Mouse (Mus musculus) cerebellum, adult 11-12 months (tissue): Measurements from ENCODE around the gene Vmn1r3.
"Not testable (repeated sequence)": the region's sequence is repeated elsewhere in the genome, so short reads cannot be mapped to it uniquely, and the experiment has no call there.

ENCODE experiments used
- DNase-seq: peaks from one replicate; pipeline ENCODE4 v3.0.0; 2022

The Vmn1r3 gene

GRCm38 (mm10) chr4:3185258-3185657, at the start of gene Vmn1r3:
TSS of gene Vmn1r3 (minus strand) at chr4:3185358.
- not testable (repeated sequence) for DNase-seq

- no peak for DNase-seq
Observed at GRCm38 (mm10) chr4:3232053-3232452, 46.9 kb upstream of the Vmn1r3 start.

GRCm38 (mm10) chr4:3230908-3231684, 45.9 kb upstream of the Vmn1r3 start:
- DNase-seq, result no peak

GRCm38 (mm10) chr4:3229532-3229931, 44.4 kb upstream of the Vmn1r3 start:
- DNase-seq, result no peak

GRCm38 (mm10) chr4:3228476-3228875, 43.3 kb upstream of the Vmn1r3 start:
- DNase-seq, result no peak

- no peak for DNase-seq
Observed at GRCm38 (mm10) chr4:3227751-3228150, 42.6 kb upstream of the Vmn1r3 start.

GRCm38 (mm10) chr4:3226488-3226887, 41.3 kb upstream of the Vmn1r3 start:
- DNase-seq, result no peak

GRCm38 (mm10) chr4:3225416-3225815, 40.3 kb upstream of the Vmn1r3 start:
- not testable (repeated sequence) for DNase-seq

- not testable (repeated sequence) for DNase-seq
Observed at GRCm38 (mm10) chr4:3224848-3225247, 39.7 kb upstream of the Vmn1r3 start.

GRCm38 (mm10) chr4:3223483-3224209, 38.5 kb upstream of the Vmn1r3 start:
- DNase-seq, result not testable (repeated sequence)

- not testable (repeated sequence) for DNase-seq
Observed at GRCm38 (mm10) chr4:3216382-3216781, 31.2 kb upstream of the Vmn1r3 start.

GRCm38 (mm10) chr4:3213349-3213748, 28.2 kb upstream of the Vmn1r3 start:
- DNase-seq, result not testable (repeated sequence)

GRCm38 (mm10) chr4:3209643-3210217, 24.6 kb upstream of the Vmn1r3 start:
- DNase-seq, result not testable (repeated sequence)

GRCm38 (mm10) chr4:3176746-3177490, 8.2 kb downstream of the Vmn1r3 start:
- not testable (repeated sequence) for DNase-seq

GRCm38 (mm10) chr4:3176195-3176594, 9.0 kb downstream of the Vmn1r3 start:
- not testable (repeated sequence) for DNase-seq

- DNase-seq, result not testable (repeated sequence)
Observed at GRCm38 (mm10) chr4:3175756-3176155, 9.4 kb downstream of the Vmn1r3 start.

GRCm38 (mm10) chr4:3174586-3174985, 10.6 kb downstream of the Vmn1r3 start:
- not testable (repeated sequence) for DNase-seq

- not testable (repeated sequence) for DNase-seq
Observed at GRCm38 (mm10) chr4:3167020-3167419, 18.1 kb downstream of the Vmn1r3 start, which contains the start of gene Vmn1r2. TSS of gene Vmn1r2 (plus strand) at chr4:3167320.

- DNase-seq, result no peak
Observed at GRCm38 (mm10) chr4:3165046-3165445, 20.1 kb downstream of the Vmn1r3 start.

- DNase-seq, result not testable (repeated sequence)
Observed at GRCm38 (mm10) chr4:3164429-3164828, 20.7 kb downstream of the Vmn1r3 start.

- not testable (repeated sequence) for DNase-seq
Observed at GRCm38 (mm10) chr4:3153320-3153719, 31.8 kb downstream of the Vmn1r3 start.

GRCm38 (mm10) chr4:3147926-3148325, 37.2 kb downstream of the Vmn1r3 start:
- not testable (repeated sequence) for DNase-seq
